14 mouse cellular contexts compared by ENCODE assay signal in genomic region chr1:181260422-181260821, GRCm38 (mm10). TPM values are rescaled to one million over a fixed set of nuclear protein-coding genes. Genes with fewer than 3 reads are reported as not detected.
A peak's percentile ranks its signal among the peaks of the same experiment; 100 is the strongest.
DNase-seq lines count a peak whose midpoint lies in the region; ATAC-seq and TF ChIP-seq lines count a peak whose summit lies in the region.
"Had no signal": no experiment of that assay in that cellular context is flagged by ENCODE, and none has a peak within 500 bp of the region (broad histone marks: within the 10 kb centered on the region; RNA-seq: fewer than 3 reads in every experiment).

No protein-coding gene starts in this region.

- H3K27me3 ChIP-seq in hindbrain, embryonic 10.5 days (ENCODE audit: insufficient read depth, poor library complexity, severe bottlenecking) = peaks cover 25% of the 10 kb centered on the region
- no peaks in the 10 kb centered on the region for H3K27me3 ChIP-seq in hindbrain, embryonic 16.5 days (replicated peaks; ENCODE audit: control insufficient read depth, insufficient read depth, low read length)
- no peaks in the 10 kb centered on the region for H3K27me3 ChIP-seq in heart, embryonic 12.5 days (replicated peaks)
- H3K27me3 ChIP-seq in liver, embryonic 13.5 days = no peaks in the 10 kb centered on the region
- H3K27me3 ChIP-seq: Patski had no signal

- H3K4me3 ChIP-seq in hindbrain, embryonic 10.5 days = no peak overlapping the region
- no peak overlapping the region for H3K4me3 ChIP-seq in hindbrain, embryonic 16.5 days (ENCODE audit: low read length)
- no peak overlapping the region for H3K4me3 ChIP-seq in heart, embryonic 12.5 days
- H3K4me3 ChIP-seq in liver, embryonic 13.5 days (replicated peaks) = no peak overlapping the region
- H3K4me3 ChIP-seq: limb, embryonic 15.5 days; neural tube, embryonic 15.5 days had no signal

- no peak for TF ChIP-seq POLR2A in brain, embryonic 14.5 days (IDR thresholded peaks at IDR 0.05; ENCODE audit: borderline replicate concordance, extremely low read depth, insufficient read depth, insufficient read length, poor library complexity, severe bottlenecking)

- peak overlapping the region; percentile 71; the same call in 1 of the 2 replicates for H3K27ac ChIP-seq in hindbrain, embryonic 10.5 days
- H3K27ac ChIP-seq in hindbrain, embryonic 16.5 days (ENCODE audit: low read depth, low read length) = no peak overlapping the region
- H3K27ac ChIP-seq in heart, embryonic 12.5 days (ENCODE audit: poor library complexity, severe bottlenecking) = peak overlapping the region; percentile 57
- peak overlapping the region; percentile 100 for H3K27ac ChIP-seq in liver, embryonic 13.5 days
- H3K27ac ChIP-seq: limb, embryonic 15.5 days; neural tube, embryonic 15.5 days had no signal

- ATAC-seq in hindbrain, embryonic 16.5 days = no peak
- no peak for ATAC-seq in heart, embryonic 12.5 days (ENCODE audit: insufficient number of reproducible peaks, low FRiP score)
- no peak for ATAC-seq in liver, embryonic 13.5 days (ENCODE audit: low read depth)
- ATAC-seq: intestine, embryonic 16.5 days; Patski had no signal

- DNase-seq in hindbrain, embryonic 10.5 days (ENCODE audit: low spot score) = no peak
- peak; percentile 18 for DNase-seq in brain, embryonic 14.5 days (ENCODE audit: low read depth)
- no peak for DNase-seq in liver, embryonic 13.5 days
- DNase-seq in right cerebral cortex, postnatal 14 days = no peak
- no peak for DNase-seq in gastrocnemius, postnatal 10 days
- DNase-seq: cerebellum, postnatal 14 days; kidney, postnatal 36 days; right cerebral cortex, adult 18-20 months had no signal

- no peak overlapping the region for H3K9ac ChIP-seq in hindbrain, embryonic 16.5 days (ENCODE audit: low read depth, low read length)
- H3K9ac ChIP-seq in heart, embryonic 12.5 days = no peak overlapping the region
- H3K9ac ChIP-seq in liver, embryonic 13.5 days = peak overlapping the region; percentile 84
- H3K9ac ChIP-seq: limb, embryonic 15.5 days; neural tube, embryonic 15.5 days had no signal

- no peaks in the 10 kb centered on the region for H3K36me3 ChIP-seq in hindbrain, embryonic 10.5 days
- H3K36me3 ChIP-seq in hindbrain, embryonic 16.5 days (ENCODE audit: control insufficient read depth, insufficient read depth, low read length) = no peaks in the 10 kb centered on the region
- H3K36me3 ChIP-seq in heart, embryonic 12.5 days = no peaks in the 10 kb centered on the region
- no peaks in the 10 kb centered on the region for H3K36me3 ChIP-seq in liver, embryonic 13.5 days
- H3K36me3 ChIP-seq: limb, embryonic 15.5 days; neural tube, embryonic 15.5 days had no signal

- 92% methylated on average over 10 of the region's 10 CpGs for WGBS in hindbrain, embryonic 10.5 days
- WGBS in hindbrain, embryonic 16.5 days = 94% methylated on average over 10 of the region's 10 CpGs
- 74% methylated on average over 10 of the region's 10 CpGs for WGBS in heart, embryonic 12.5 days
- 81% methylated on average over 10 of the region's 10 CpGs for WGBS in liver, embryonic 13.5 days (ENCODE audit: insufficient replicate concordance)

- TF ChIP-seq CTCF in brain, embryonic 14.5 days (IDR thresholded peaks at IDR 0.05; ENCODE audit: borderline replicate concordance, extremely low read depth, insufficient read depth, insufficient read length) = no peak

- H3K4me2 ChIP-seq in hindbrain, embryonic 16.5 days (ENCODE audit: low read length) = no peak overlapping the region
- H3K4me2 ChIP-seq in heart, embryonic 12.5 days = no peak overlapping the region
- H3K4me2 ChIP-seq in liver, embryonic 13.5 days = peak overlapping the region; percentile 56
- H3K4me2 ChIP-seq: limb, embryonic 15.5 days; neural tube, embryonic 15.5 days had no signal

- peaks cover 63% of the 10 kb centered on the region for H3K4me1 ChIP-seq in hindbrain, embryonic 10.5 days (replicated peaks)
- peaks cover 12% of the 10 kb centered on the region for H3K4me1 ChIP-seq in hindbrain, embryonic 16.5 days (ENCODE audit: control insufficient read depth, insufficient read depth, low read depth, low read length)
- H3K4me1 ChIP-seq in heart, embryonic 12.5 days (replicated peaks) = peaks cover 66% of the 10 kb centered on the region
- peaks cover 77% of the 10 kb centered on the region for H3K4me1 ChIP-seq in liver, embryonic 13.5 days (replicated peaks)

- peaks cover 3% of the 10 kb centered on the region; the same call in 1 of the 2 replicates for H3K9me3 ChIP-seq in hindbrain, embryonic 10.5 days
- H3K9me3 ChIP-seq in hindbrain, embryonic 16.5 days (ENCODE audit: control insufficient read depth, low read length) = no peaks in the 10 kb centered on the region
- 0 out of 2 replicates have a peak, but pooled peaks cover 3% of the 10 kb centered on the region for H3K9me3 ChIP-seq in heart, embryonic 12.5 days (replicated peaks)
- H3K9me3 ChIP-seq in liver, embryonic 13.5 days (replicated peaks) = no peaks in the 10 kb centered on the region
- H3K9me3 ChIP-seq: limb, embryonic 15.5 days; neural tube, embryonic 15.5 days had no signal

RNA-seq across cellular contexts. Expression of gene Wdr26, which starts 48.6 kb away (rescaled TPM):
- polyA plus RNA-seq in hindbrain, embryonic 10.5 days (2016; fragmentation: Nextera tagmentation; extraction: Ambion mirVana) = 25.6 and 30.3 TPM in 2 replicates
- 29.5 and 30.0 TPM in 2 replicates for polyA plus RNA-seq in hindbrain, embryonic 16.5 days (2015; fragmentation: Nextera tagmentation; extraction: Ambion mirVana)
- 56.0 and 78.1 TPM in 2 replicates for polyA plus RNA-seq in brain, embryonic 14.5 days (2012; rRNA removed)
- 35.2 and 37.9 TPM in 2 replicates for polyA plus RNA-seq in heart, embryonic 12.5 days (2016; fragmentation: Nextera tagmentation; extraction: Ambion mirVana)
- 55.6 and 62.5 TPM in 2 replicates for polyA plus RNA-seq in liver, embryonic 13.5 days (2015; fragmentation: Nextera tagmentation; extraction: Ambion mirVana)
- total RNA-seq in gastrocnemius, postnatal 10 days (2021) = 100 to 1,000 TPM; 105 to 116 TPM
